Mouse (Mus musculus) leukemia stem cell, adult 10-12 weeks (primary cell): ENCODE measurements around the gene Mcm10. TPM values are rescaled to one million over a fixed set of nuclear protein-coding genes. Genes with fewer than 3 reads are reported as not detected.

Experiments
- polyA plus RNA-seq: library from polyadenylated mRNA; stranded (reverse); fragments of >175 nt; gene quantifications from 2 replicates; pipeline ENCODE4 v1.2.3, GENCODE M21; 2012; ENCODE audit warnings: low replicate concordance

Gene Mcm10
- polyA plus RNA-seq: 7.7 and 38.8 TPM in 2 replicates

DNA sequence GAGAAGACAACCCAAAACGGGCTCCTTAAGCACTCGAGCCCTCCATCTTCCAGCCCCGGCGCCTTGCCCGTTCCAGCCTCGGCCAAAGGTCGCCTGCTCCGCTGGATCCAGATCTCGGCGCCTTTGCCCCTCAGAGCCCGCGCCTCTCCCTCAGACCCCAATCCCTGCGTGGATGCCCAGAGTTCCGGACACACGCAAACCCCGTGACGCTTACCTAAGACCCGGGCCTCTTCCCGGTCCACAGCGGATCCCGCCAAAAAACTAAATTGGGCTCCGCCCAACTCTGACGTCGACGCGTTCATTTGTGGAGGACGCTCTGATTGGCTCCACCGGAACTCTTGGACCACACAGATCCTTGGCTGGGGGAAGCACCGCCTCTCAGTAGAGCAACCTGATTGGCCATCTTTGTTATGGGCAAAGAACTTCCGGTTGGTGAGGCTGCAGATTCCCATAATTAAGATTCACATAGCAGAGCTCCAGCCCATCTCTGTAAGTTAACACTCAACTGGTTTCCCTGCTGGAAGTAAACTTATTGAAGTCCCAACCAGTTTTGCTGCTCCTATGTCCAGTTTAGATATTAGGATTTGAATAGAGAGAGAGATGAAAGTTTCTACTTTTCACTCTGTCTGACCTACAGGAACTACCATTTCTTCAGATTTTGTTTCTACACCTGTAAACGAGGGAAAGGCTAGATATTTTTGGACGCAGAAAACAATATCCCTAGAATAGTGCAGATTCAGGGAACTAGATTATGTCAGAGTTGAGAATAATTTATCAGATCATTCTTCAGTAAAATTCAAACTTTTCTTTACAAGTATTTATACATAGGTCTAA is at the start of gene Mcm10:
Gene Mcm10, minus strand, starts transcription at position 301 of the 834 bp plus-strand sequence.

DNA sequence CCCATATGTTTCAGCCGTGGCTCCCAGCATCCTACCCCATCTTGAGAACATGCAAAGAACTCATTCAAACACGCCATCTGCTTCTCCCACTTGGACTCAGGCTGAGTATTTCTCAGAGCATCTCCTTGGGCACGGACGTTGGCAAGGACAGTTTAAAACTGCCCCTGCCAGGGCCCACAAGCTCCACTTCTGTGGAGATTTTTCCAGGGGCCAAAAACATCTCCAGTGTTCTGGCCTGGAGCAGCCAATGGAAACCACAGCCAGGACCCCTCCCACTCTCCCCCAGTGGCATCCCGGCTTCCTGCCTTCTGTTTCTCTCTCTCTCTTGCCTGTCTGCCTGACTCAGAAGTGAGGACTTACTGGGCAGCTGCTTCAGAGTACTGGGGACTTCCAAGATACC is 36.8 kb downstream of the Mcm10 start, which contains the start of gene Ucma:
Gene Ucma, plus strand, starts transcription at position 316 of the 400 bp plus-strand sequence.

Other genes with a start within 250 kb of the Mcm10 start
- 4.2 and 5.2 TPM in 2 replicates for gene Sephs1, start 131.2 kb downstream of the Mcm10 start, polyA plus RNA-seq
- 2.6 and 9.8 TPM in 2 replicates for gene Phyh, start 93.8 kb downstream of the Mcm10 start, polyA plus RNA-seq
- not detected in 2 replicates for gene Ucma, start 36.7 kb downstream of the Mcm10 start, polyA plus RNA-seq
- 13.2 and 36.3 TPM in 2 replicates for gene Optn, start 51.3 kb upstream of the Mcm10 start, polyA plus RNA-seq
- not detected in 2 replicates for gene Ccdc3, start 125.0 kb upstream of the Mcm10 start, polyA plus RNA-seq